Mouse (Mus musculus) liver, postnatal 0 days (tissue): ENCODE results near the gene Myom1. TPM values are rescaled to one million over a fixed set of nuclear protein-coding genes. Genes with fewer than 3 reads are reported as not detected.

Experiments
- ATAC-seq: fragments of 200-750 bp; cut with Nextera tagmentation; 2 replicates; pipeline ENCODE4 v1.8.0; 2017; ENCODE audit warnings: mild to moderate bottlenecking, moderate library complexity
- DNase-seq: peaks from one replicate; pipeline ENCODE4 v3.0.0-alpha.2; 2016
- H3K27ac ChIP-seq: fragments of 300-500 bp; sonication (generic); 2 replicates; pipeline ENCODE4 v1.5.1; 2014; ENCODE audit warnings: antibody characterized with exemption, moderate library complexity, mild to moderate bottlenecking, low read depth
- H3K27me3 ChIP-seq: fragments of 300-500 bp; sonication (generic); 2 replicates; pipeline ENCODE4 v1.6.1; 2014; ENCODE audit warnings: low read length, control low read depth, mixed read lengths; ENCODE audit not compliant: insufficient read depth
- H3K36me3 ChIP-seq: fragments of 300-500 bp; sonication (generic); replicated peaks from 2 replicates; pipeline ENCODE4 v1.6.1; 2014; ENCODE audit warnings: mild to moderate bottlenecking, control low read depth, low read length, moderate library complexity, mixed read lengths; ENCODE audit not compliant: insufficient read depth
- H3K4me1 ChIP-seq: fragments of 300-500 bp; sonication (generic); 2 replicates; pipeline ENCODE4 v1.6.1; 2014; ENCODE audit warnings: antibody characterized with exemption, mild to moderate bottlenecking, control low read depth; ENCODE audit not compliant: insufficient read depth
- H3K4me2 ChIP-seq: fragments of 300-500 bp; sonication (generic); 2 replicates; pipeline ENCODE4 v1.6.1; 2014; ENCODE audit warnings: low read depth, mild to moderate bottlenecking, low read length, moderate library complexity, mixed read lengths
- H3K4me3 ChIP-seq: fragments of 300-500 bp; sonication (generic); 2 replicates; pipeline ENCODE4 v1.5.1; 2014; ENCODE audit warnings: low read depth, low read length
- H3K9ac ChIP-seq: fragments of 300-500 bp; sonication (generic); replicated peaks from 2 replicates; pipeline ENCODE4 v1.6.1; 2014; ENCODE audit warnings: mild to moderate bottlenecking, moderate library complexity
- H3K9me3 ChIP-seq: fragments of 300-500 bp; sonication (generic); 2 replicates; pipeline ENCODE4 v1.6.1; 2016; ENCODE audit warnings: mild to moderate bottlenecking, control low read depth, low read length, mixed read lengths
- CTCF ChIP-seq: sonication (generic); IDR thresholded peaks from 2 replicates; pipeline ENCODE4 v1.5.1; 2016; ENCODE audit warnings: antibody characterized with exemption, low read depth
- EP300 ChIP-seq: IDR thresholded peaks from 2 replicates; pipeline ENCODE4 v1.6.1; 2016; ENCODE audit warnings: antibody characterized with exemption, low read depth, mild to moderate bottlenecking
- WGBS: fragments of 180-500 bp; shearing (Covaris S2); extraction: QIAGEN DNeasy Blood & Tissue Kit; methylation state at CpG from one replicate; pipeline ENCODE4 v1.1.7; 2014; ENCODE audit not compliant: insufficient replicate concordance; 5-methylcytosine and 5-hydroxymethylcytosine counted together
- polyA plus RNA-seq: library from polyadenylated mRNA; unstranded; fragments of >200 nt; fragmentation: Nextera tagmentation; extraction: Ambion mirVana; gene quantifications from 2 replicates; pipeline ENCODE4 v1.2.1, GENCODE M21; 2015

The Myom1 gene
- polyA plus RNA-seq, 1 experiment from 2014 or later = 2.1 TPM

DNA sequence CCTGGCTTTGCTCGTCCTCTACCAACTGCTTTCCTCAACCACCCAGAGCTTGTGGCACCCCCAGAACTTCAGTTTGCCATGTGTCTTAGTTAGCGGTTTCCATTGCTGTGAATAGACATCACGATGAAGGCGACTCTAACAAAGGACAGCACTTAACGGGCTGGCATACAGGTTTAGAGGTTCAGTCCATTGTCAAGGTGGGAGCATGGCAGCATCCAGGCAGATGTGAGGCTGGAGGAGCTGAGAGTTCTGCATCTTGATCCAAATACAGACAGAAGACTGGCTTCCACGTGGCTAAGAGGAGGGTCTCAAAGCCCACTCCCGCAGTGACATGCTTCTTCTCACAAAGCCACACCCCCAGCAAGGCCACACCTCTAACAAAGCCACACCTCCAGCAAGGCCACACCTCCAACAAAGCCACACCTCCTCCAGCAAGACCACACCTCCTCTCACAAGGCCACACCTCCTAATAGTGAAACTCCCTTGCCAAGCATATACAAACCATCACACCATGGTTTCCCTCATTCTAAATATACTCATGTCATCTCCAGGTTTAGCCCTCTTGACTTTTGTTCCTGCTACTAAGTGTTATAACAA is 8.3 kb downstream of the Myom1 start:
- Histone ChIP-seq H3K27me3 (no peaks in the 10 kb centered on the region), H3K27ac (no peak overlapping the region), H3K9me3 (no peaks in the 10 kb centered on the region), H3K4me1 (no peaks in the 10 kb centered on the region), H3K4me2 (no peak overlapping the region), H3K36me3 (no peaks in the 10 kb centered on the region), H3K9ac (no peak overlapping the region), H3K4me3 (no peak overlapping the region)
- ATAC-seq = peak; percentile 77
- peak; percentile 52 for DNase-seq
- WGBS = 68% methylated on average over 7 of the region's 7 CpGs
- no peak for TF ChIP-seq CTCF
- no peak for TF ChIP-seq EP300

DNA sequence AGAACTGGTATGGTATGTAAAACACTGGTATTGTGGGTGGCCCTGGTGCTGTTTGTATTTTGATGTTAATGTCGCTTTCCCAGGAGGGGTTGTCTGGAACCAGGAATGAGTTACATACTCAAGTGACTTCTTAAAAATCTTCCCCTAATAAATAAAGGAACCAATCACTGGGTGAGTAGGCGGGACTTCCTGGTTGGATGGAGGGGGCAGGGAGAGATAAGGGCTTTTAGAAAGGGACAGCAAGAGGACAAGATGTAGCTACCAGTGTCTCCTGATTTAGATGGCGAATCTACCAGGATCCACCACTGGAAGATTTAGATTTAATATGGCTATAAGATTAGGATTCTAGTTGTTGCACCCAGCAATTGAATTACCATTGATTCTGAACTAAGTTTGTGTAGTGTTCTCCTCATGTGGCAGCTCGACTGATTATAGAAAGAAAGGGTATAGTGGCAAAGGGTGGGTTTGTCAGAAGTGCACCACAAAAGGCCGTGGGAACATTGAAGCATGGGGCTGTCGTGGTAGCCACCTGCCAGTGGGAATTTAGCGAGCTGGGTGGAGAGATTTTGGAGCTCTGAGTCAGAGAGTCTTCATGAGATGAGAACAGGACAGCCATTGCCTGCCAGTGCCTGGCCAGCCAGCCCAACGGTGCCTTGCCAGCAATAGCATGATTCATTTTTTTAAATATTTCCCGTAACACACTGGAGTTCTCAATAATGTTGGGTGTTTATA is 9.7 kb downstream of the Myom1 start:
- TF ChIP-seq CTCF = no peak
- TF ChIP-seq EP300 = no peak

DNA sequence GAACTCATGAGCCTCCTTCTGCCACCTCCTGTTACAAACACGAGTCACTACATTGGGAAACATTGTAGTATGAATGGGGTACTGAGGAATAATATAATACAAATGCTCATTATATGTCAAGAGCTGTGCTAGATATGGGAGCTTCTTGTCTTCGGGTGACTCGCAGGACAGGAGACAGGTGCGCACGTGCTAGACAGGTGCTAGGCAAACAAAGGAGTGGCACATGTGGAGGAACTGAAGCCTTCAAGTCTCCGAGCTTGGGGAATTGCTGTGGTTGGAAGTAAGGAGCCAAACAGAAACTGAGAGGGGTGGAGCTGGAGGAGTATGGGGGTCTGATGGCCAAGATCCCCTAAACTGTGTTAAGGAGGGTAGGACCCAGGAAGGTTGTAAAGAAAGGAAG is 10.7 kb downstream of the Myom1 start:
- Histone ChIP-seq H3K27ac (no peak overlapping the region), H3K4me2 (no peak overlapping the region), H3K9ac (no peak overlapping the region), H3K27me3 (no peaks in the 10 kb centered on the region), H3K36me3 (no peaks in the 10 kb centered on the region), H3K4me3 (no peak overlapping the region), H3K9me3 (no peaks in the 10 kb centered on the region), H3K4me1 (no peaks in the 10 kb centered on the region)
- no peak for ATAC-seq
- TF ChIP-seq EP300 = no peak
- TF ChIP-seq CTCF = no peak
- no peak for DNase-seq
- WGBS = 81% methylated on average over 6 of the region's 6 CpGs

More for the DNA sequence above, 9.7 kb downstream of the Myom1 start:
- Histone ChIP-seq H3K4me3 (no peak overlapping the region), H3K9ac (no peak overlapping the region), H3K36me3 (no peaks in the 10 kb centered on the region), H3K27ac (no peak overlapping the region), H3K4me1 (no peaks in the 10 kb centered on the region), H3K9me3 (no peaks in the 10 kb centered on the region), H3K27me3 (no peaks in the 10 kb centered on the region), H3K4me2 (no peak overlapping the region)
- no peak for DNase-seq
- no peak for ATAC-seq
- 75% methylated on average over 9 of the region's 9 CpGs for WGBS

DNA sequence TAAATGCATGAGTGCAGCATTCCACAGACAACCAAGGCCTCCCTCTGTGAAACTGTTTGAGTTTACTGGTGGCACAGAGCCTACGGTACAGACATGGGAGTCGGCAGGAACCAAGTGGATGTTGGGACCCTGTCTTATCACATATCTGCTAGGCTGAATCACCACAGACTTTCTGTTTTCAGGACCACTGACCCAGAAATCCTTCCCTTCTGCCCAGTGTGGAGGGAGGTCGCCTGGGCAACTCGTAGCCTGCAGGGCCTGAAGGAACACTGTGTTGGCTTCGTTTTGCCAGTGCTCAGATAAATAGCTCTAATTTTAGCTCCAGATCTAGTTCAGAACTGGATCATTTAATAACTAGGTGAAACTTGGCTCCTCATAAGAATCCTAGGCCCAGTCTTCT is 12.5 kb downstream of the Myom1 start:
- DNase-seq (no peak), ATAC-seq (no peak)
- no peak overlapping the region for H3K4me3 ChIP-seq
- WGBS = 64% methylated on average over 5 of the region's 5 CpGs
- H3K4me2 ChIP-seq = no peak overlapping the region
- no peaks in the 10 kb centered on the region for H3K9me3 ChIP-seq
- no peaks in the 10 kb centered on the region for H3K36me3 ChIP-seq
- no peaks in the 10 kb centered on the region for H3K27me3 ChIP-seq
- no peaks in the 10 kb centered on the region for H3K4me1 ChIP-seq
- no peak overlapping the region for H3K9ac ChIP-seq
- TF ChIP-seq CTCF = no peak
- no peak for TF ChIP-seq EP300
- H3K27ac ChIP-seq = no peak overlapping the region

DNA sequence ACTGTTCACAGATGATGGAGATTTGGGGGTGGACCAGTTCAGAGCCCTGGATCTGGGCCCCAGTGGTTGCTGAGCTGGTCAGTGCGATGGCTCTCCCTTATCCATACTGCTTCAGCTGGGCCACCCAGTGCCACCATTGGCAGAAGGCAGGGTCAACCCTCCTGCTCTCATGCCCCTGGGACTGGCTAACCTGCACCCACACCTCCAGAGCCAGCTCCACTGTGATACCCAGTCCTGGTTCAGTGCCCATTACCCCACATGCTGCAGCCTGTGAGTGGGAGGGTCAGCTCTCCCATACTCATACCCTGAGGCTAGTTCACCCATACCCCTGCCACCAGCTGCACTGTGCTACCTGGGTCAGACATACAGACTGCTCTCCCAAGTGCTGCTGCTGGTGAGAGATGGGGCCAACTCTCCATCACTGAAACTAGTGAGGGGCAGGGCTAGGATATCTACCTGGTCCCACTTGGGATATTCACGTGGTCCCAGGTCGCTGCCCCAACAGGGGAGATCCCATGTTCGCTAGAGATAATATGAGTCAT is 15.1 kb downstream of the Myom1 start:
- WGBS = 89% methylated on average over 4 of the region's 4 CpGs
- TF ChIP-seq EP300 (no peak), CTCF (no peak)
- DNase-seq = no peak
- H3K27me3 ChIP-seq = no peaks in the 10 kb centered on the region
- no peak for ATAC-seq
- no peaks in the 10 kb centered on the region for H3K4me1 ChIP-seq
- H3K4me3 ChIP-seq = no peak overlapping the region
- H3K9ac ChIP-seq = no peak overlapping the region
- no peaks in the 10 kb centered on the region for H3K36me3 ChIP-seq
- no peak overlapping the region for H3K4me2 ChIP-seq
- H3K9me3 ChIP-seq = no peaks in the 10 kb centered on the region
- H3K27ac ChIP-seq = no peak overlapping the region

DNA sequence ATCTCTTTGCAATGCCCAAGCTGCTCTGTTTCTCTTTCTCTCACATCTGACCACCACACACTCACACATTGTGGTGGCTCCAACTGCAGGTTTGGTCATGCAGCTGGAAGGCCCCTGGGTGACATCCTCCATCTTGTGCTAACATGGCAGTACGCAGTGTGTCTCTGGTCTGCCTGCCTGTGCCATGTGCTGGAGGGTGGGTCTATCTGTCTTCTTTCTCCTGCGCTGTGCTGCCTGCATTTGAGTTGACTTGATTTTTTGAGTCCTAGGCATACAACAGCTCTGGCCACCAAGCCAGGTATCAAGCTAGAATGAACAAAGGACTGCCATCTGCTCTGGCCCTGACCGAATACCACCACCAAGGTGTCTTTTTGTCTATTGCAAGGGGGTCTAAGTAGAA is 15.7 kb downstream of the Myom1 start:
- H3K4me3 ChIP-seq = no peak overlapping the region
- TF ChIP-seq EP300 (no peak), CTCF (no peak)
- H3K9ac ChIP-seq = no peak overlapping the region
- 85% methylated on average over 3 of the region's 3 CpGs for WGBS
- H3K27ac ChIP-seq = no peak overlapping the region
- no peak overlapping the region for H3K4me2 ChIP-seq
- H3K9me3 ChIP-seq = no peaks in the 10 kb centered on the region
- no peaks in the 10 kb centered on the region for H3K4me1 ChIP-seq
- ATAC-seq (no peak), DNase-seq (no peak)
- H3K36me3 ChIP-seq = no peaks in the 10 kb centered on the region
- no peaks in the 10 kb centered on the region for H3K27me3 ChIP-seq
